In the genomic region with DNA sequence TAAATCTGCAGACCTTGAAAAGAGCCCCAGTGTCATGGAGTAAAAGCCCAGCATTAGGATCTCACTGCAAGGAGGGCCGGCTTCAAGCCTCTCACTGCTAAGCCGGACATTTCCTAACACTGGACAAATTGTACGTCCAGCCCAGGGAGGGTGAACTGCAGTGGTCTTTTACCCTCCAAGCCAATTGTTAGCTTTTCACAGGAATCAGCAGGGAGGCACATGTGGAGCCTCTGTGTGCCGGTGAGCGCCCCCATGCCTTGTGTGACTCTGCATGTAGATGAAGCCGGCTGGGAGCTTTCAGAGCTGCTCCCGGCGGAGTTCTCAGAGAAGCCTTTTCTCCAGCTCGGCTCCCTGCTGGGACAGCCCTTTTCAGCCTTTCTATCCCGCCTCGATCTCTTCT, we compare ENCODE assay signal across 8 mouse cellular contexts.
DNase-seq lines count a peak whose midpoint lies in the region; ATAC-seq and TF ChIP-seq lines count a peak whose summit lies in the region.

No protein-coding gene starts in this region.

- H3K27me3 ChIP-seq in heart, embryonic 11.5 days (ENCODE audit: control insufficient read depth, insufficient read depth, low read length): no peaks in the 10 kb centered on the region
- no peaks in the 10 kb centered on the region for H3K27me3 ChIP-seq in forebrain, postnatal 0 days (ENCODE audit: insufficient read depth, low read length)
- H3K27me3 ChIP-seq in midbrain, embryonic 10.5 days (ENCODE audit: low read depth, poor library complexity, severe bottlenecking): 0 out of 2 replicates have a peak, but pooled peaks cover 3% of the 10 kb centered on the region

- 6% methylated on average over 11 of the region's 11 CpGs for WGBS in heart, embryonic 11.5 days (ENCODE audit: insufficient replicate concordance)
- 4% methylated on average over 11 of the region's 11 CpGs for WGBS in forebrain, postnatal 0 days
- 0% methylated on average over 11 of the region's 11 CpGs for WGBS in midbrain, embryonic 10.5 days

- peak; percentile 62 for DNase-seq in heart, adult 11 months
- DNase-seq in brain, adult 2 months (ENCODE audit: low read depth, low spot score): peak; percentile 60
- peak; percentile 66 for DNase-seq in forebrain, postnatal 0 days
- DNase-seq in midbrain, embryonic 10.5 days (ENCODE audit: low spot score): peak; percentile 88
- DNase-seq in spleen, postnatal 4 days (ENCODE audit: low spot score in 2 of 2): no peak
- no peak for DNase-seq in gastrocnemius, adult 18-20 months (ENCODE audit: low spot score)
- DNase-seq in thymus, postnatal 36 days: no peak

- TF ChIP-seq CTCF in forebrain, postnatal 0 days (IDR thresholded peaks at IDR 0.05; ENCODE audit: low read depth): peak; percentile 10; the same call in 1 of the 2 replicates

- no peak overlapping the region for H3K4me3 ChIP-seq in heart, embryonic 11.5 days (ENCODE audit: low read depth, low read length)
- H3K4me3 ChIP-seq in forebrain, postnatal 0 days (ENCODE audit: low read depth, low read length): no peak overlapping the region
- H3K4me3 ChIP-seq in midbrain, embryonic 10.5 days: peak overlapping the region; percentile 29

- no peaks in the 10 kb centered on the region for H3K36me3 ChIP-seq in heart, embryonic 11.5 days (ENCODE audit: control insufficient read depth, insufficient read depth, low read length)
- no peaks in the 10 kb centered on the region for H3K36me3 ChIP-seq in forebrain, postnatal 0 days (ENCODE audit: insufficient read depth)
- peaks cover 13% of the 10 kb centered on the region for H3K36me3 ChIP-seq in midbrain, embryonic 10.5 days

- H3K9me3 ChIP-seq in heart, embryonic 11.5 days (replicated peaks; ENCODE audit: control insufficient read depth, low read length): no peaks in the 10 kb centered on the region
- no peaks in the 10 kb centered on the region for H3K9me3 ChIP-seq in forebrain, postnatal 0 days (ENCODE audit: low read length)
- H3K9me3 ChIP-seq in midbrain, embryonic 10.5 days (replicated peaks): no peaks in the 10 kb centered on the region; the same call in 1 of the 2 replicates

- H3K9ac ChIP-seq in heart, embryonic 11.5 days (ENCODE audit: low read depth, low read length): no peak overlapping the region
- no peak overlapping the region; the same call in 1 of the 2 replicates for H3K9ac ChIP-seq in forebrain, postnatal 0 days

- no peaks in the 10 kb centered on the region for H3K4me1 ChIP-seq in heart, embryonic 11.5 days (ENCODE audit: control insufficient read depth, insufficient read depth, low read length)
- H3K4me1 ChIP-seq in forebrain, postnatal 0 days (ENCODE audit: insufficient read depth): peaks cover 5% of the 10 kb centered on the region
- peaks cover 29% of the 10 kb centered on the region for H3K4me1 ChIP-seq in midbrain, embryonic 10.5 days

- ATAC-seq in heart, embryonic 11.5 days (replicated peaks; ENCODE audit: insufficient number of reproducible peaks, low FRiP score, low TSS enrichment): no peak
- ATAC-seq in forebrain, postnatal 0 days: peak; percentile 90

- H3K27ac ChIP-seq in heart, embryonic 11.5 days (ENCODE audit: low read depth, low read length): no peak overlapping the region
- H3K27ac ChIP-seq in forebrain, postnatal 0 days (ENCODE audit: low read depth, low read length): peak overlapping the region; percentile 62
- H3K27ac ChIP-seq in midbrain, embryonic 10.5 days (replicated peaks): peak overlapping the region; percentile 85

- no peak overlapping the region; the same call in 1 of the 2 replicates for H3K4me2 ChIP-seq in heart, embryonic 11.5 days
- H3K4me2 ChIP-seq in forebrain, postnatal 0 days (ENCODE audit: low read depth): peak overlapping the region; percentile 10; the same call in 1 of the 2 replicates

Comparison
In these comparisons a context has a peak if more than half of its experiments do, and no peak if none do; other contexts are left out.
1. DNase-seq: peak in heart, adult 11 months (single experiment), brain, adult 2 months (single experiment), forebrain, postnatal 0 days (single experiment) and midbrain, embryonic 10.5 days (single experiment); none in spleen, postnatal 4 days (0 of 2), gastrocnemius, adult 18-20 months (single experiment) and thymus, postnatal 36 days (0 of 2).